16 mouse cellular contexts compared by ENCODE assay signal in the genomic region with DNA sequence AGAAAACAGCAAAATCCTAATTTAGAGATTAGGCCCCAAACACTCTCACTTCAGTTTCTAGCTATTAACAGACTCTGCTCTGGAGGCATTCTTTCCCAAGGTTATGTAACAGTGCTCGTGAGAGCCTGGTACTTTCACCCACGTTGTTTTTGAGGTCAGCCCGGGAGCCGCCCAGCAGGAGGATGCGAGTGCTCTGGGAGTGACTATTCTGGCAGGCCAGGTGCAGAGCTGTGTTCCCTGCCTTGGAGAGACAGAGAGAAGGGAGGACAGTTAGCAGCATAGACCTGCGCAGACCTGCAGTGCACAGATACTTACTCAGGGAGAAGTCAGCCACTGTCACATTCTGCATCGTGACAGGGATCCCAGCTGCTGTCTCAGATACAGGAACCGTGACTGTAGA. TPM values are rescaled to one million over a fixed set of nuclear protein-coding genes. Genes with fewer than 3 reads are reported as not detected.
DNase-seq lines count a peak whose midpoint lies in the region; ATAC-seq lines count a peak whose summit lies in the region.
"Had no signal": no experiment of that assay in that cellular context is flagged by ENCODE, and none has a peak within 500 bp of the region (broad histone marks: within the 10 kb centered on the region; RNA-seq: fewer than 3 reads in every experiment).

No protein-coding gene starts in this region.

- no peak overlapping the region for H3K27ac ChIP-seq in liver, embryonic 13.5 days
- H3K27ac ChIP-seq in liver, embryonic 11.5 days (ENCODE audit: low read depth, low read length) = no peak overlapping the region
- H3K27ac ChIP-seq in forebrain, embryonic 14.5 days (ENCODE audit: low read depth, low read length) = no peak overlapping the region
- H3K27ac ChIP-seq: forebrain, embryonic 10.5 days; hindbrain, embryonic 12.5 days; intestine, embryonic 15.5 days; left cerebral cortex, adult 2 months had no signal

- peaks cover 48% of the 10 kb centered on the region for H3K4me1 ChIP-seq in liver, embryonic 13.5 days (replicated peaks)
- H3K4me1 ChIP-seq in liver, embryonic 11.5 days (replicated peaks; ENCODE audit: control insufficient read depth, insufficient read depth, low read length) = peaks cover 16% of the 10 kb centered on the region
- peaks cover 8% of the 10 kb centered on the region; the same call in 1 of the 2 replicates for H3K4me1 ChIP-seq in forebrain, embryonic 14.5 days (ENCODE audit: control insufficient read depth, insufficient read depth, low read length)
- H3K4me1 ChIP-seq: hindbrain, embryonic 12.5 days had no signal

- no peaks in the 10 kb centered on the region for H3K27me3 ChIP-seq in liver, embryonic 13.5 days
- no peaks in the 10 kb centered on the region for H3K27me3 ChIP-seq in liver, embryonic 11.5 days (replicated peaks; ENCODE audit: control insufficient read depth, insufficient read depth, low read length)
- no peaks in the 10 kb centered on the region for H3K27me3 ChIP-seq in forebrain, embryonic 14.5 days (replicated peaks; ENCODE audit: control insufficient read depth, insufficient read depth, low read length)
- H3K27me3 ChIP-seq: hindbrain, embryonic 12.5 days; intestine, embryonic 15.5 days had no signal

- peak; percentile 57 for DNase-seq in kidney, adult 11 months
- DNase-seq in kidney, postnatal 4 days = no peak
- DNase-seq in liver, embryonic 13.5 days = no peak
- no peak for DNase-seq in liver, embryonic 11.5 days (ENCODE audit: low spot score)
- DNase-seq in brain, adult 2 months (ENCODE audit: low read depth, low spot score) = peak; percentile 66
- DNase-seq in cerebellum, postnatal 25 days = peak; percentile 38 to 46
- no peak for DNase-seq in forebrain, embryonic 14.5 days (ENCODE audit: low spot score)
- DNase-seq: adrenal gland, postnatal 14 days; B cell, adult 2 months; gastrocnemius, postnatal 36 days; midbrain, embryonic 14.5 days had no signal

- no peaks in the 10 kb centered on the region for H3K9me3 ChIP-seq in liver, embryonic 13.5 days (replicated peaks)
- no peaks in the 10 kb centered on the region for H3K9me3 ChIP-seq in liver, embryonic 11.5 days (ENCODE audit: control insufficient read depth, low read length)
- no peaks in the 10 kb centered on the region for H3K9me3 ChIP-seq in forebrain, embryonic 14.5 days (replicated peaks; ENCODE audit: control insufficient read depth, low read length)
- H3K9me3 ChIP-seq: forebrain, embryonic 10.5 days; hindbrain, embryonic 12.5 days; intestine, embryonic 15.5 days had no signal

- 0 out of 2 replicates have a peak overlapping the region, but pooled peaks have one; percentile 2 for H3K9ac ChIP-seq in liver, embryonic 13.5 days
- H3K9ac ChIP-seq in liver, embryonic 11.5 days (ENCODE audit: low read depth, low read length) = no peak overlapping the region
- no peak overlapping the region for H3K9ac ChIP-seq in forebrain, embryonic 14.5 days (ENCODE audit: low read length)
- H3K9ac ChIP-seq: hindbrain, embryonic 12.5 days; intestine, embryonic 15.5 days had no signal

- no peaks in the 10 kb centered on the region for H3K36me3 ChIP-seq in liver, embryonic 13.5 days
- H3K36me3 ChIP-seq in liver, embryonic 11.5 days (ENCODE audit: control insufficient read depth, insufficient read depth, low read length) = no peaks in the 10 kb centered on the region
- H3K36me3 ChIP-seq in forebrain, embryonic 14.5 days (ENCODE audit: control insufficient read depth, insufficient read depth, low read length) = peaks cover 27% of the 10 kb centered on the region
- H3K36me3 ChIP-seq: intestine, embryonic 15.5 days had no signal

- H3K4me2 ChIP-seq in liver, embryonic 13.5 days = no peak overlapping the region
- H3K4me2 ChIP-seq in liver, embryonic 11.5 days = no peak overlapping the region
- no peak overlapping the region for H3K4me2 ChIP-seq in forebrain, embryonic 14.5 days (ENCODE audit: low read length)
- H3K4me2 ChIP-seq: hindbrain, embryonic 12.5 days; intestine, embryonic 15.5 days had no signal

- no peak overlapping the region for H3K4me3 ChIP-seq in liver, embryonic 13.5 days (replicated peaks)
- H3K4me3 ChIP-seq in liver, embryonic 11.5 days (ENCODE audit: low read depth, low read length) = no peak overlapping the region
- H3K4me3 ChIP-seq in forebrain, embryonic 14.5 days (ENCODE audit: low read depth, low read length) = no peak overlapping the region
- H3K4me3 ChIP-seq: forebrain, embryonic 10.5 days; hindbrain, embryonic 12.5 days; intestine, embryonic 15.5 days; left cerebral cortex, adult 2 months had no signal

- no peak for ATAC-seq in liver, embryonic 13.5 days (ENCODE audit: low read depth)
- no peak for ATAC-seq in liver, embryonic 11.5 days (replicated peaks; ENCODE audit: low FRiP score)
- ATAC-seq in forebrain, embryonic 14.5 days = no peak
- ATAC-seq: activated CD4-positive, CD25-positive, alpha-beta regulatory T cell, adult 4 months; intestine, embryonic 15.5 days had no signal

- WGBS in liver, embryonic 13.5 days (ENCODE audit: insufficient replicate concordance) = 53% methylated on average over 8 of the region's 8 CpGs
- WGBS in liver, embryonic 11.5 days = 67% methylated on average over 8 of the region's 8 CpGs
- 69% methylated on average over 8 of the region's 8 CpGs for WGBS in forebrain, embryonic 14.5 days

RNA-seq across cellular contexts. Expression of gene Lyrm2, which starts 24.2 kb away (rescaled TPM):
- polyA plus RNA-seq in liver, embryonic 13.5 days (2015; fragmentation: Nextera tagmentation; extraction: Ambion mirVana) = 37.6 and 39.3 TPM in 2 replicates
- polyA plus RNA-seq in liver, embryonic 11.5 days (2014; fragmentation: Nextera tagmentation; extraction: Ambion mirVana) = 56.7 and 68.0 TPM in 2 replicates
- 110 and 138 TPM in 2 replicates for polyA plus RNA-seq in forebrain, embryonic 14.5 days (2014; fragmentation: Nextera tagmentation; extraction: Ambion mirVana)

Comparison
In these comparisons a context has a peak if more than half of its experiments do, and no peak if none do; other contexts are left out.
1. DNase-seq: peak in kidney, adult 11 months (single experiment), brain, adult 2 months (single experiment) and cerebellum, postnatal 25 days (2 of 2); none in kidney, postnatal 4 days (0 of 2), liver, embryonic 13.5 days (single experiment), liver, embryonic 11.5 days (single experiment) and forebrain, embryonic 14.5 days (single experiment).